Mouse (Mus musculus): ENCODE measurements around the gene Ankrd65.

GRCm38 (mm10) chr4:155841651-155842270 is 51.5 kb downstream of the Ankrd65 start:
- TF ChIP-seq CTCF (IDR thresholded peaks at IDR 0.05) = no peak
- no peak for TF ChIP-seq EP300 (IDR thresholded peaks at IDR 0.05; ENCODE audit: insufficient read depth, low read depth, low read length)

Measured in heart, adult 2 months (tissue).